Mouse (Mus musculus) limb, embryonic 15.5 days (tissue): ENCODE results near the gene Il27ra. TPM values are rescaled to one million over a fixed set of nuclear protein-coding genes. Genes with fewer than 3 reads are reported as not detected.

Experiments used
- ATAC-seq: fragments of 200-750 bp; cut with Nextera tagmentation; 2 replicates; pipeline ENCODE4 v1.8.0; 2017; ENCODE audit warnings: low read depth, moderate TSS enrichment; ENCODE audit not compliant: insufficient number of reproducible peaks, low FRiP score, low TSS enrichment
- H3K27ac ChIP-seq: fragments of 300-500 bp; sonication (generic); 2 replicates; pipeline ENCODE4 v1.5.1; 2015; ENCODE audit warnings: moderate library complexity, mild to moderate bottlenecking, inconsistent platforms
- H3K27me3 ChIP-seq: fragments of 300-500 bp; sonication (generic); 2 replicates; pipeline ENCODE4 v1.6.1; 2015; ENCODE audit warnings: inconsistent platforms
- H3K36me3 ChIP-seq: fragments of 300-500 bp; sonication (generic); 2 replicates; pipeline ENCODE4 v1.6.1; 2015; ENCODE audit warnings: inconsistent platforms
- H3K4me1 ChIP-seq: fragments of 300-500 bp; sonication (generic); 2 replicates; pipeline ENCODE4 v1.6.1; 2015; ENCODE audit warnings: inconsistent platforms
- H3K4me2 ChIP-seq: fragments of 300-500 bp; sonication (generic); 2 replicates; pipeline ENCODE4 v1.6.1; 2015; ENCODE audit warnings: mild to moderate bottlenecking, inconsistent platforms
- H3K4me3 ChIP-seq: fragments of 300-500 bp; sonication (generic); 2 replicates; pipeline ENCODE4 v1.5.1; 2015; ENCODE audit warnings: mild to moderate bottlenecking, inconsistent platforms
- H3K9ac ChIP-seq: fragments of 300-500 bp; sonication (generic); 2 replicates; pipeline ENCODE4 v1.6.1; 2015; ENCODE audit warnings: inconsistent platforms
- H3K9me3 ChIP-seq: fragments of 300-500 bp; sonication (generic); 2 replicates; pipeline ENCODE4 v1.6.1; 2016; ENCODE audit warnings: inconsistent platforms
- WGBS: fragments of 180-500 bp; shearing (Covaris S2); methylation state at CpG from one replicate; pipeline ENCODE4 v1.1.7; 2015; 5-methylcytosine and 5-hydroxymethylcytosine counted together
- polyA plus RNA-seq: library from polyadenylated mRNA; unstranded; fragments of >200 nt; fragmentation: Nextera tagmentation; extraction: Ambion mirVana; gene quantifications from 2 replicates; pipeline ENCODE4 v1.2.1, GENCODE M21; 2015

Gene Il27ra
- polyA plus RNA-seq, 1 experiment from 2014 or later: 2.2 TPM

DNA sequence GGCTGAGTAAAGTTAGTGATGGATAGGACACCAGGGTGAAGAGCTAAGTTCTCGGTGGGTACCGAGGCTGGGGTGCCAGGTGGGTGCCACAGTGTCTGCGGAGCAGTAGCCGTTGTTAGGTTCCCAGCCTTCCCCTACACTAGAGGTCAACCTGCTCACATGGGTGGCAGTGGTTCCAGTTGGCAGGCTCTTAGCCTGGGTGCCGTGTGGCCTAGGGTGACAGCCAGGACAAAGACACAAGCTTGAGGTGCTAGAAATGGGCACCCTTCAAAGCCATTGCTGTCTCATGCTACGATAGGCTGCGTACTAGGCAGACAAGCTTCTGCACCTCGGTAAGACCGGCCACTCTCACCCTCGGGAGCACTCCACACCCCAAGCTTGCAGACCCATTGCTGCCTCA is 29.9 kb upstream of the Il27ra start:
- H3K4me2 ChIP-seq: no peak overlapping the region
- no peak overlapping the region for H3K9ac ChIP-seq
- H3K4me3 ChIP-seq: no peak overlapping the region
- H3K27me3 ChIP-seq: no peaks in the 10 kb centered on the region
- H3K27ac ChIP-seq: no peak overlapping the region
- ATAC-seq: no peak
- no peaks in the 10 kb centered on the region for H3K9me3 ChIP-seq
- 86% methylated on average over 10 of the region's 10 CpGs for WGBS
- H3K4me1 ChIP-seq: peaks cover 44% of the 10 kb centered on the region
- H3K36me3 ChIP-seq: peaks cover 19% of the 10 kb centered on the region; the same call in 1 of the 2 replicates

DNA sequence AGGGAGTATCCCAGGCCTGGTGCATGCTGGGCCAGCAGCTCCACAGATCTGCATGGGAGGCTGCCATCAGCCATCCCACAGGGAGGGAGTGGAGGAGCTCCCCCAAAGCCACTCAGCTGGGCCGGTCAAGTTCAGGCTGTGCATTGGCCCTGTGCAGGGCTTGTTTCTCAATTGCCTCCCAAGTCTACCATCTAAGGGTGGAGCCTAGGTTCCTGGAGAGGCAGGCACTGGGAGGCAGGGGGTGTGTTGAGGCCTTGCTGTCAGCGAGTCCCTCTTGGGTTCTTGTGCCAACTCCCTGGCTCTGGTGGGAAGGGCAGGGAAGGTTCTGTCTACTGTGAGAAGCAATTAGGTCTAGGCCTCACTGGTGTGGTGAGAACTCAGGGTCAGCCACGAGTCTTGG is 29.5 kb upstream of the Il27ra start:
- H3K36me3 ChIP-seq: peaks cover 15% of the 10 kb centered on the region; the same call in 1 of the 2 replicates
- H3K27me3 ChIP-seq: no peaks in the 10 kb centered on the region
- 67% methylated on average over 3 of the region's 3 CpGs for WGBS
- no peak for ATAC-seq
- no peaks in the 10 kb centered on the region for H3K9me3 ChIP-seq
- peaks cover 45% of the 10 kb centered on the region for H3K4me1 ChIP-seq
- H3K4me2 ChIP-seq: no peak overlapping the region
- H3K4me3 ChIP-seq: no peak overlapping the region
- H3K27ac ChIP-seq: no peak overlapping the region
- no peak overlapping the region for H3K9ac ChIP-seq

DNA sequence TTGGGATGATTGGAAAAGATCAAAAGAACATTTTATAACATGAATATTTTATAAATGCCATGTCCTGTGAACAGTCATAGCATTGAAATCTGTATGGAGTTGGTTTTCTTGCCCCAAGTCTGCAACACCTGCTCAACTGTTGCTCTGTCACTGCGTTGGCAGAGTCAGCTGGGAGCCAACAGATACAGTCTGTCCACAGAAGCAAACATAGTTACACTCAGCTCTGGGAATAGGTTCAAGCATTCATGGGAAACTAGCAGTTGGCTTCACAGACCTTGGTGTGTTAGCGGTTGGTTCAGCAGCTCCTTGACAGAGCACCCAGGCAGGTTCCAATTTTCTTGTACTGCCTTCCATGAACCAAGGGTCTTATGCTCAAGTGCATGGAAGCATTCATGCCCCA is 28.3 kb upstream of the Il27ra start:
- Histone ChIP-seq H3K4me1 (peaks cover 45% of the 10 kb centered on the region), H3K9ac (no peak overlapping the region), H3K27me3 (no peaks in the 10 kb centered on the region), H3K27ac (peak overlapping the region; percentile 50; the same call in 1 of the 2 replicates), H3K4me3 (no peak overlapping the region), H3K36me3 (peaks cover 8% of the 10 kb centered on the region; the same call in 1 of the 2 replicates), H3K4me2 (no peak overlapping the region), H3K9me3 (no peaks in the 10 kb centered on the region)
- 69% methylated on average over 2 of the region's 2 CpGs for WGBS
- ATAC-seq: no peak

DNA sequence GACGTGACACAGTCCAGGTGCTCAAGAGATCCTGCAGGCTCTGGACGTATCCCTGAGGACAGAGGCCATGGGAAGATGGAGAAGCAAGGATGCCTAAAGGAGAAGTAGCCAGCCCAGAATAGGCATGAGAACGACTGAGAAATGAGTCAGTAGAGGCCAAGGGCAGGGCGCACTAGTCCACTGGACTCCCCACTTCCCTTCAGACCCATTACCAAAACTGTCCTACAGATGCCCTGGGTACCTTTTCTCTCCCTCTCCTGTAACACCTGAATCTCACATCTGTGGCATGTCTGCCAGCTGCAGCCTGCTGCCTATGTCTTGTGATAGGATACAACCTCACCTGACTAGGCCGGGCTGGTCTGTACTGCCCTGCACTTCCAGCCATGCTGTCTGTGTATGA is 27.9 kb upstream of the Il27ra start:
- H3K4me3 ChIP-seq: no peak overlapping the region
- H3K9me3 ChIP-seq: no peaks in the 10 kb centered on the region
- 75% methylated on average over 5 of the region's 5 CpGs for WGBS
- no peak overlapping the region for H3K4me2 ChIP-seq
- H3K27me3 ChIP-seq: no peaks in the 10 kb centered on the region
- no peak for ATAC-seq
- no peak overlapping the region for H3K9ac ChIP-seq
- peaks cover 5% of the 10 kb centered on the region; the same call in 1 of the 2 replicates for H3K36me3 ChIP-seq
- H3K4me1 ChIP-seq: peaks cover 45% of the 10 kb centered on the region
- H3K27ac ChIP-seq: no peak overlapping the region

DNA sequence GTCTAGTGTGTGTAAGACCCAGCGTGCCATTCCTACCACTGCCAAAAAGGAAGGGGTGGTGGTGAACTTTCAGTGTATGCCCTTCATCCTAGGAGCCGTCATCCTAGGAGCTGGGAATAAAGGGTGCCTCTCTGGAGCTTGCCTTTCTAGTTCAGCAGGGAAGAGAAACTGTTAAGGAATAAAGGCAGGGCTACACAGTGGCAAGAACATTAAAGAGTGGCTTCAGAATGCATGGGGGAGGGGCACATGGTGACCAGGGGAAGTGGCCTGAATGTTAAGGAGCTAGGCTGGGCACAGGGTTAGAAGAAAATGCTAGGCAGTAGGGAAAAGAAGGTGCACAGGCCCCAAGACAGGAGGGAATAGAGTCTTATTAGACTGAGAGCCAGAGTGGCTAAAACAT is 27.4 kb upstream of the Il27ra start:
- no peak for ATAC-seq
- Histone ChIP-seq H3K27me3 (no peaks in the 10 kb centered on the region), H3K4me2 (no peak overlapping the region), H3K4me3 (no peak overlapping the region), H3K9me3 (no peaks in the 10 kb centered on the region), H3K27ac (no peak overlapping the region), H3K9ac (no peak overlapping the region), H3K4me1 (peaks cover 45% of the 10 kb centered on the region), H3K36me3 (peaks cover 3% of the 10 kb centered on the region; the same call in 1 of the 2 replicates)
- 61% methylated on average over 2 of the region's 2 CpGs for WGBS

DNA sequence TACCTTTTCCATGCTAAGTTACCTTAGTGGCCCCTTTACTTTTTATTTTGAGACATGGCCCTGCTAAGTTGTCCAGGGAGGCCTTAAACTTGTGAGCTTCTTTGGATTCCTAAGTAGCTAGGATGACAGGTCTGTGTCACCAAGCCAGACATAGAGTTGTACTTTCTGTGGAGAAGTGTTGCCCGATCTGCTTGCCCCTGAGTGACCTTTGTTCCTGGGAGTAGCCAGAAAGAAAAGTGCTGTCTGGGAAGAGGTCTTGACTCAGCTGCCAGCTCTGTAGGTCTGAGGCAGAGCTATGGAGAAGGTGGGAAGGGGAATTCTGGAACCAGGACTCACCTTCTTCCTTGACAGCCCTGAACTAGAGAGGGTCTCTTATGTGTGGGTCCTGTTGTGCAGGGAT is 26.8 kb upstream of the Il27ra start:
- Histone ChIP-seq H3K27me3 (no peaks in the 10 kb centered on the region), H3K9ac (no peak overlapping the region), H3K4me1 (peaks cover 45% of the 10 kb centered on the region), H3K36me3 (no peaks in the 10 kb centered on the region; the same call in 1 of the 2 replicates), H3K4me2 (no peak overlapping the region), H3K9me3 (no peaks in the 10 kb centered on the region), H3K27ac (no peak overlapping the region; the same call in 1 of the 2 replicates), H3K4me3 (no peak overlapping the region)
- 41% methylated on average over 1 of the region's 1 CpGs for WGBS
- no peak for ATAC-seq

DNA sequence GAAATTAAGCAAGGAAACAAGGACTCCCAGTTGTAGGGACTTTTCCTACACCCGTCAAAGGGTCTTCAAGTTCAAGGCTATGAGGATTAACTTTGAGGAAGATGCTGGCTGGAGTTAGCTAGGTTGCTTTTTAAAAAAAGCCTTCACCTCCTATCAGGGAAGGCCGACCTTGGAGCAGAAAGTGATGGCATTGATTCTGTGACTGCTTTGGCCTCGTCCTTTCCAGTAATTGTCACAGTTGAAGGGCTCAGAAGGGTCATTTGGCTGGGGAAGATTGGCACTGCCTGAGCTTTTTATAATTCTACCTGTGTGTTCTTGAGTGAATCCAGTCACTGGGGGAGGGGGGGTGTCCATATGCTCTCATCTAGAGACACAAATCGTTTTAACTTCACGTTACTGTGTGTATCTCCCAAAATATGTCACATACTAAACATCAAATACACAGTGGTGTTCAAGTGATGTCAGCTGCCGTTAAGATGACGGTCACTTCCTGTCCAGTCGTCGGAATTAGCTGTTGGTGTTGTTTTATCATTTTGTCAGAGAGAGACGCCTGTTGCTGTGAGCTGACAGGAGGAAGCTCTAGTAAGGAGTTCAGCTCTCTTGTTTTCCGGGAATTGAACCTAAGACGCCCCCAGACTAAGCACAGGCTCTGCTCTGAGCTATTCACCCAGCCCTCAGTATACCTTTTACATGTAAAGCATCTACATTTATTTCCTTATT is 26.1 kb upstream of the Il27ra start:
- H3K27me3 ChIP-seq: no peaks in the 10 kb centered on the region
- H3K9me3 ChIP-seq: no peaks in the 10 kb centered on the region
- H3K4me3 ChIP-seq: no peak overlapping the region
- H3K27ac ChIP-seq: no peak overlapping the region; the same call in 1 of the 2 replicates
- H3K4me2 ChIP-seq: no peak overlapping the region
- no peak overlapping the region for H3K9ac ChIP-seq
- no peaks in the 10 kb centered on the region for H3K36me3 ChIP-seq
- ATAC-seq: no peak
- peaks cover 45% of the 10 kb centered on the region for H3K4me1 ChIP-seq
- WGBS: 55% methylated on average over 12 of the region's 12 CpGs

DNA sequence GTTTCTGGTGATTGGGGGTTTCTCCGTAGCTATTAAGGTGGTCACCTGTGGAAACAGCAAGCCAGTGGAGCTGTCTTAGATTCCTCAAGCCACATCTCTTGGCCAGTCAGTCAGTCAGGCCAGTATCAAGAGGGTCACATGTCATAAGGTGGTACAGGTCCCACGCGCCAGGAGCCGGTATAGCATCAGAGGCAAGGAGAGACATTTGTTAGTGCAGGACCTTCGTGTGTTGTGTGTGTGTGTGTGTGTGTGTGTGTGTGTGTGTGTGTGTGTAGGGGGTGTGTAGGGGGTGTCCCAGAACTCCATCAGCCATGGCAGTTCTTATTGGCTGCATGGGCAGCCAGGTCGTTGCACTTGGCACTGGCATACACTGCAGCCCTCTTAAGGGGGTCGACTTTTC is 25.5 kb upstream of the Il27ra start:
- Histone ChIP-seq H3K4me3 (peak overlapping the region; percentile 99), H3K27ac (no peak overlapping the region), H3K9ac (no peak overlapping the region), H3K27me3 (no peaks in the 10 kb centered on the region), H3K4me1 (peaks cover 42% of the 10 kb centered on the region), H3K4me2 (peak overlapping the region; percentile 50), H3K9me3 (no peaks in the 10 kb centered on the region), H3K36me3 (no peaks in the 10 kb centered on the region)
- WGBS: 78% methylated on average over 7 of the region's 7 CpGs
- ATAC-seq: no peak

DNA sequence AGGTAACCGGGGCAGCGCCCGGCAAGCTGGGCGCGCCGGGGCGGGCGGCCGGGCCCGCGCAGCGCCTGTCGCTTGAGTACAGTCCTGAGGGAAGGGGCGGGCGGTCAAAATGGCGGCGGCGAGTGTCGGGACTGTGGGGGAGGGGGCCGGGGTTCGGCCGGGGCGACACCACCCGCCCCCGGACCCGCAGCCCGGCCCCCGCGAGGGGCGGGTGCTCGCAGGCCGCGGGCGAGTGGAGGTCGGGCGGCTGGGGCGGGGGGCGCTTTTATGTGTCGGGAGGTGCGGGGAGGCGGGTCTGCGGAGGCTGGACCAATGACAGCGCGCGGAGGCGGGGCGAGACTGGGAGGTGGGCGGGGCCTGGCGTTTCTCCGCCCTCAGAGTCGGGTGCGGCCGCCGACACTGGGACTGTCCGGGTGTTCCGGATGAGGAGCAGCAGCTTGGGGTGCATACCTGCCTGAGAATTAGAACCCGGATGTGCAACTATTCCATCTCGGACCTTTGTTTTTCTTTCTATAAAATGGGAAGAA is 24.7 kb upstream of the Il27ra start:
- Histone ChIP-seq H3K9ac (peak overlapping the region; percentile 91), H3K9me3 (no peaks in the 10 kb centered on the region), H3K27ac (peak overlapping the region; percentile 98), H3K27me3 (no peaks in the 10 kb centered on the region), H3K36me3 (no peaks in the 10 kb centered on the region), H3K4me1 (peaks cover 42% of the 10 kb centered on the region), H3K4me2 (peak overlapping the region; percentile 50), H3K4me3 (peak overlapping the region; percentile 99)
- WGBS: 1% methylated on average over 54 of the region's 58 CpGs
- ATAC-seq: peak; percentile 74

DNA sequence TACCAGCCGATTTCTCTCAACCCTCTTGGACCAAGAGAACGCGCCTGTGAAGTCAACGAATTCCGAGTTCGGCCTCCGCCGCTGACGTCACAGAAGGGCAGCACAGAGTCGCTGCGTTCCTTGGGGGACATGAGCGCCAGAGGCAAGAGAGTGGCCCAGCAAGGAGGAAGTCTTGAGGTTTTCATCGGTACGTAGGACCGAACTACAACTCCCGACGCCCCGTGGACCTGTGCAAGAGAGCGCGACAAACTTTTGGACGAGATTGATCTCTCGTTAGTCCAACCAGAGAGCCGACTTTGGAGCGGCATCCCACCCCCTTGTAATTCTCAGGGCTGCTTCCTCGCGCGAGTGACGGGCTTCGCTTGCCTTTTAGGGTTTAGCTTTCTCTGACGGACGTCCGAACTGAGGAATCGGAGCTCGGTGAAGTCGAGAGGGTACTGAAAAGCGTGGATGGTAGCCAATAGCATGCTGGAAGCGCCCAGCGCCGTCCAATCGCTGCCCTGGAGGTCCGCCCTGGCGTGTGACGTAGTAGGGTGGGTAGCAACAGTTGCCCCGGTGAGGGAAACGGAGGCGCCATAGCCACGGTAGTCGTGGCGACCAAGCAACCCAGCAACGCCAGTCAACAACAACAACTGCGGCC is 24.0 kb upstream of the Il27ra start, which contains the start of gene Rfx1:
Rfx1 (plus strand) TSS at position 544 of the 640 bp plus-strand sequence.
- no peaks in the 10 kb centered on the region for H3K27me3 ChIP-seq
- H3K9ac ChIP-seq: peak within 1 kb of the TSS; percentile 91
- peak; percentile 98 for ATAC-seq
- H3K36me3 ChIP-seq: no peaks in the 10 kb centered on the region
- H3K9me3 ChIP-seq: no peaks in the 10 kb centered on the region
- peak within 1 kb of the TSS; percentile 99 for H3K4me3 ChIP-seq
- under 1% methylated on average over 51 of the region's 51 CpGs for WGBS
- peak within 1 kb of the TSS; percentile 98 for H3K27ac ChIP-seq
- H3K4me1 ChIP-seq: peaks cover 36% of the 10 kb centered on the region
- peak within 1 kb of the TSS; percentile 65 for H3K4me2 ChIP-seq

DNA sequence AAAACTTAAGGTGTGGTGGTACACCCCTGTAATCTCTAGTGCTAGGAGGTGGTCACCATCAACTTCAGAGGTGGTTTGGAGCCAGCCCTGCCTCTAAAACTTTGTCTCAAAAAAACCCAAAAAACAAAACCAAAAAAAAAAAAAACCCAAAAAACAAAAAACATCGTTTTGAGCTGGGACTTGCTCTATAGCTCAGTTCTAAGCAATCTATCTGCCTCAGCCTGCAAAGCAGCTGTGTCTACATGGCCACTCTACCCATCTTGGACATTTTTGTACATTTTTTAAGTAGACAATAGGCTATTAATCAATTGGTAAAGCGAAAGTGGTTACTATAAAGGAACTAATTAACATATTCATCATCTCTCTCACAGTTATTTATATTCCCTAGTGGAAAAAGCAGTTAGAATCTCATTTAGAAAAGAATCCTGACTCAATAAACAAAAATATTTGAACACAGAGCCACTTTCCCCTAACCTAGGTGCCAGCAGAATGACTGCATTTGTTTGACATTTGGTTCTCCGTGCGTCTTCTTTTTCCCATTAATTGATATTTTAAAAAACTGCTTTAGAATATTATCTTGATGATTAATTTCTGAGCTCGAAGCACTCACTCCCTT is 23.2 kb upstream of the Il27ra start:
- WGBS: 28% methylated on average over 5 of the region's 5 CpGs
- peak overlapping the region; percentile 83 for H3K27ac ChIP-seq
- peak overlapping the region; percentile 66 for H3K9ac ChIP-seq
- H3K4me1 ChIP-seq: peaks cover 34% of the 10 kb centered on the region
- ATAC-seq: no peak
- no peaks in the 10 kb centered on the region for H3K9me3 ChIP-seq
- peak overlapping the region; percentile 65 for H3K4me2 ChIP-seq
- peak overlapping the region; percentile 99 for H3K4me3 ChIP-seq
- no peaks in the 10 kb centered on the region for H3K27me3 ChIP-seq
- H3K36me3 ChIP-seq: no peaks in the 10 kb centered on the region

DNA sequence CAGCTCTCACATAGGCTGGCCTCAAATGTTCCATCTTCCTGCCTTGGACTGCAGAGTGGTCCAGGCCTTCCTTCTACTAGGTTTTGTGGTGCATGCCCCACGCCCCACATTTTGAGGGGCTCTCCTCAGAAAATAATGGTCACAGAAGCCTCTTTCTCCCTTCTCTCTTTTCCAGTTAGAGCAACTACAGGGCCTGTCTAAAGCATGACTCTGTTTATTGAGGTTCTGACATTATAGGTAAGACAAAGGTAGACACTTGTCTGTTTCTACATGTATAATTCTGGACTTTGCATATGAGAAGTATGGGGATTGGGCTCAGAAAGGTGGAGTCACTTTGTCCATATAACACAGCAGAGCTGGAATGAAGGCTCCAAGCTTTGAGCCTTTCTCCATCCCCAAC is 22.6 kb upstream of the Il27ra start, which contains the start of gene Gm10643:
Gm10643 (minus strand) TSS at position 101 of the 400 bp plus-strand sequence.
- Histone ChIP-seq H3K27me3 (no peaks in the 10 kb centered on the region), H3K9me3 (no peaks in the 10 kb centered on the region), H3K4me3 (peak within 1 kb of the TSS; percentile 99), H3K4me2 (peak within 1 kb of the TSS; percentile 65), H3K27ac (peak within 1 kb of the TSS; percentile 83), H3K4me1 (peaks cover 30% of the 10 kb centered on the region), H3K9ac (peak within 1 kb of the TSS; percentile 66), H3K36me3 (no peaks in the 10 kb centered on the region)
- no peak for ATAC-seq
- 88% methylated on average over 1 of the region's 1 CpGs for WGBS
